Mouse (Mus musculus): ENCODE data around the gene Gm5678.

- TF ChIP-seq CTCF (IDR thresholded peaks at IDR 0.05; ENCODE audit: low read depth) (peak; percentile 76), EP300 (optimal IDR thresholded peaks at IDR 0.05) (no peak)
These were observed 1.2 kb upstream of the Gm5678 start for GRCm38 (mm10) chr16:93626745-93627144.
